Mouse (Mus musculus): ENCODE results near the gene BC080695.
"Not testable (repeated sequence)": the region's sequence is repeated elsewhere in the genome, so short reads cannot be mapped to it uniquely, and the experiment has no call there.

The BC080695 gene

GRCm38 (mm10) chr4:143551400-143551799 lies at the start of gene BC080695, which contains the start of gene Gm13057:
Gene BC080695, plus strand, starts transcription at chr4:143551700.
Gene Gm13057, plus strand, starts transcription at chr4:143551709.
- DNase-seq, result not testable (repeated sequence)

GRCm38 (mm10) chr4:143511043-143511442 lies 40.5 kb upstream of the BC080695 start, which contains the start of gene Gm13043:
Gene Gm13043, plus strand, starts transcription at chr4:143511343.
- no peak for DNase-seq

- not testable (repeated sequence) for DNase-seq
These were observed 15.8 kb upstream of the BC080695 start, which contains the start of gene Gm13040 for GRCm38 (mm10) chr4:143535654-143536053. Gene Gm13040, plus strand, starts transcription at chr4:143535954.

- not testable (repeated sequence) for DNase-seq
These were observed 60.4 kb downstream of the BC080695 start for GRCm38 (mm10) chr4:143611927-143612326.

- DNase-seq, result not testable (repeated sequence)
These were observed 63.2 kb downstream of the BC080695 start, which contains the start of gene Gm13083 for GRCm38 (mm10) chr4:143614703-143615102. Gene Gm13083, plus strand, starts transcription at chr4:143615003.

- not testable (repeated sequence) for DNase-seq
These were observed 66.6 kb downstream of the BC080695 start for GRCm38 (mm10) chr4:143618101-143618500.

All from cerebellum, adult 18-20 months (tissue).